Mouse (Mus musculus) kidney, embryonic 16.5 days (tissue): ENCODE measurements around the gene Ctu2. TPM values are rescaled to one million over a fixed set of nuclear protein-coding genes. Genes with fewer than 3 reads are reported as not detected.

Source experiments
- ATAC-seq: fragments of 200-750 bp; cut with Nextera tagmentation; 2 replicates; pipeline ENCODE4 v1.8.0; 2017; ENCODE audit warnings: moderate TSS enrichment; ENCODE audit not compliant: low FRiP score, low TSS enrichment
- H3K27ac ChIP-seq: fragments of 300-500 bp; sonication (generic); 2 replicates; pipeline ENCODE4 v1.5.1; 2014; ENCODE audit warnings: low read length
- H3K27me3 ChIP-seq: fragments of 300-500 bp; sonication (generic); 2 replicates; pipeline ENCODE4 v1.6.1; 2014; ENCODE audit warnings: low read length, control low read depth, mixed read lengths; ENCODE audit not compliant: insufficient read depth
- H3K36me3 ChIP-seq: fragments of 300-500 bp; sonication (generic); 2 replicates; pipeline ENCODE4 v1.6.1; 2014; ENCODE audit warnings: low read length, control low read depth, mixed read lengths; ENCODE audit not compliant: insufficient read depth
- H3K4me1 ChIP-seq: fragments of 300-500 bp; sonication (generic); 2 replicates; pipeline ENCODE4 v1.6.1; 2014; ENCODE audit warnings: low read length, control low read depth, mixed read lengths; ENCODE audit not compliant: insufficient read depth
- H3K4me2 ChIP-seq: fragments of 300-500 bp; sonication (generic); replicated peaks from 2 replicates; pipeline ENCODE4 v1.6.1; 2014; ENCODE audit warnings: low read depth, low read length
- H3K4me3 ChIP-seq: fragments of 300-500 bp; sonication (generic); 2 replicates; pipeline ENCODE4 v1.5.1; 2014; ENCODE audit warnings: mild to moderate bottlenecking, low read length
- H3K9ac ChIP-seq: fragments of 300-500 bp; sonication (generic); replicated peaks from 2 replicates; pipeline ENCODE4 v1.6.1; 2014; ENCODE audit warnings: low read length
- H3K9me3 ChIP-seq: fragments of 300-500 bp; sonication (generic); 2 replicates; pipeline ENCODE4 v1.6.1; 2016; ENCODE audit warnings: low read length, control low read depth
- WGBS: fragments of 180-500 bp; shearing (Covaris S2); extraction: QIAGEN DNeasy Blood & Tissue Kit; methylation state at CpG from one replicate; pipeline ENCODE4 v1.1.7; 2014; 5-methylcytosine and 5-hydroxymethylcytosine counted together
- microRNA-seq: library from miRNA; unstranded; fragments of <30 nt; microRNA quantifications from one replicate; pipeline ENCODE4, GENCODE M21; 2016
- polyA plus RNA-seq: library from polyadenylated mRNA; unstranded; fragments of >200 nt; fragmentation: Nextera tagmentation; extraction: Ambion mirVana; gene quantifications from 2 replicates; pipeline ENCODE4 v1.2.1, GENCODE M21; 2015

Ctu2 gene
- polyA plus RNA-seq, 1 experiment from 2014 or later = 46.5 TPM

GRCm38 (mm10) chr8:122526526-122527170 is 50.7 kb downstream of the Ctu2 start:
- peak overlapping the region; percentile 87 for H3K27ac ChIP-seq
- no peaks in the 10 kb centered on the region for H3K27me3 ChIP-seq
- H3K9ac ChIP-seq = peak overlapping the region; percentile 33
- H3K4me2 ChIP-seq = no peak overlapping the region
- H3K36me3 ChIP-seq = no peaks in the 10 kb centered on the region
- peaks cover 57% of the 10 kb centered on the region for H3K4me1 ChIP-seq
- ATAC-seq = peak; percentile 54
- no peaks in the 10 kb centered on the region for H3K9me3 ChIP-seq
- WGBS = 48% methylated on average over 7 of the region's 7 CpGs
- H3K4me3 ChIP-seq = no peak overlapping the region

- Histone ChIP-seq H3K36me3 (no peaks in the 10 kb centered on the region), H3K4me1 (peaks cover 55% of the 10 kb centered on the region), H3K9ac (no peak overlapping the region), H3K27me3 (no peaks in the 10 kb centered on the region), H3K27ac (no peak overlapping the region), H3K9me3 (no peaks in the 10 kb centered on the region), H3K4me3 (no peak overlapping the region), H3K4me2 (no peak overlapping the region)
- ATAC-seq = no peak
- whole genome bisulfite sequencing = 95% methylated on average over 3 of the region's 3 CpGs
Measured at GRCm38 (mm10) chr8:122527937-122528336, 52.0 kb downstream of the Ctu2 start.

- 88% methylated on average over 4 of the region's 4 CpGs for WGBS
- Histone ChIP-seq H3K27ac (no peak overlapping the region), H3K36me3 (no peaks in the 10 kb centered on the region), H3K4me3 (no peak overlapping the region), H3K9ac (no peak overlapping the region), H3K4me1 (peaks cover 47% of the 10 kb centered on the region), H3K4me2 (no peak overlapping the region), H3K9me3 (no peaks in the 10 kb centered on the region), H3K27me3 (no peaks in the 10 kb centered on the region)
- no peak for ATAC-seq
Measured at GRCm38 (mm10) chr8:122529159-122529558, 53.2 kb downstream of the Ctu2 start.

DNA sequence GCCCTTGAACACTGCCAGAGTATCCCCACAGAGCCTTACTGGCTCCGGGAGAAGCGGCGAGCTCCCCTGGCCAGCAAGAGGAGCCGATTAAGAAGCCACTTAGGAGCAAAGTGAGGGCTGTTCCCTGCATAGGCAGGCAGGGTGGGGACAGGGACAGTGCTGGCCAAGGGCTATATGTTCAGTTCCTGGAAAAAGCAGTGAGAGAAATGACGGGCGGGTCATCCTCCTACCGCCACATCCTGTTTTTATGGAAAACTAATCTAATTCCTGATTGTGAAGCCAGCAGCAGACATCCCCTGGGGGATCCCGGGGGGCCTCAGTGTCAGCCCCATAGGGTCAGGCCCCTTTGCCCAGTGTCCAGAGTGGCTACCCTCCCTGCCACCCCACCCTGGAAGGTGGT is 55.4 kb downstream of the Ctu2 start:
- Histone ChIP-seq H3K36me3 (no peaks in the 10 kb centered on the region), H3K27me3 (no peaks in the 10 kb centered on the region), H3K4me1 (peaks cover 30% of the 10 kb centered on the region), H3K4me3 (no peak overlapping the region), H3K9me3 (no peaks in the 10 kb centered on the region), H3K27ac (peak overlapping the region; percentile 55), H3K9ac (no peak overlapping the region), H3K4me2 (no peak overlapping the region)
- no peak for ATAC-seq
- WGBS = 54% methylated on average over 8 of the region's 8 CpGs

Small RNA genes lying within 50 kb of the gene (microRNA-seq; reads per million reads assigned to microRNA genes)
- gene Gm24366 = not detected

Other genes starting within 250 kb of the Ctu2 start
- 1.5 and 1.6 TPM in 2 replicates for gene Zfpm1, start 194.0 kb upstream of the Ctu2 start, polyA plus RNA-seq
- not detected in 2 replicates for gene Trhr2, start 115.4 kb upstream of the Ctu2 start, polyA plus RNA-seq
- gene Zc3h18, start 99.5 kb upstream of the Ctu2 start, polyA plus RNA-seq = 50.1 and 50.6 TPM in 2 replicates
- gene Il17c, start 54.1 kb upstream of the Ctu2 start, polyA plus RNA-seq = not detected in 2 replicates
- gene Cyba, start 43.2 kb upstream of the Ctu2 start, polyA plus RNA-seq = 385 and 421 TPM in 2 replicates
- 36.4 and 36.6 TPM in 2 replicates for gene Mvd, start 32.7 kb upstream of the Ctu2 start, polyA plus RNA-seq
- 0.75 and 0.77 TPM in 2 replicates for gene Snai3, start 15.4 kb upstream of the Ctu2 start, polyA plus RNA-seq
- gene Rnf166, start 79 bp upstream of the Ctu2 start, polyA plus RNA-seq = 39.3 and 46.0 TPM in 2 replicates
- gene Piezo1, start 75.2 kb downstream of the Ctu2 start, polyA plus RNA-seq = 15.6 and 16.9 TPM in 2 replicates
- gene Cdt1, start 91.9 kb downstream of the Ctu2 start, polyA plus RNA-seq = 43.0 and 49.0 TPM in 2 replicates
- 363 and 371 TPM in 2 replicates for gene Aprt, start 100.8 kb downstream of the Ctu2 start, polyA plus RNA-seq
- 17.4 and 18.2 TPM in 2 replicates for gene Galns, start 135.3 kb downstream of the Ctu2 start, polyA plus RNA-seq
- gene Trappc2l, start 135.5 kb downstream of the Ctu2 start, polyA plus RNA-seq = 56.7 and 60.1 TPM in 2 replicates
- gene Pabpn1l, start 146.6 kb downstream of the Ctu2 start, polyA plus RNA-seq = 0.15 and 0.19 TPM in 2 replicates
- 3.5 and 4.5 TPM in 2 replicates for gene Cbfa2t3, start 223.0 kb downstream of the Ctu2 start, polyA plus RNA-seq